Mouse (Mus musculus): ENCODE results near the gene BC005537. TPM values are rescaled to one million over a fixed set of nuclear protein-coding genes. Genes with fewer than 3 reads are reported as not detected.

Gene BC005537
- polyA plus RNA-seq, 1 experiment from 2014 or later: 14.4 TPM

GRCm38 (mm10) chr13:24851989-24852388 lies 50.5 kb downstream of the BC005537 start:
- Histone ChIP-seq H3K27me3 (no peaks in the 10 kb centered on the region), H3K9me3 (replicated peaks) (no peaks in the 10 kb centered on the region), H3K9ac (no peak overlapping the region), H3K27ac (replicated peaks) (no peak overlapping the region), H3K4me1 (no peaks in the 10 kb centered on the region), H3K36me3 (no peaks in the 10 kb centered on the region), H3K4me2 (replicated peaks) (no peak overlapping the region), H3K4me3 (replicated peaks) (no peak overlapping the region)
- 82% methylated on average over 2 of the region's 2 CpGs for WGBS
- ATAC-seq (ENCODE audit: insufficient number of reproducible peaks, low FRiP score, low TSS enrichment, low read depth): no peak

- H3K9me3 ChIP-seq (replicated peaks): no peaks in the 10 kb centered on the region
- H3K36me3 ChIP-seq: no peaks in the 10 kb centered on the region
- no peak overlapping the region for H3K4me3 ChIP-seq (replicated peaks)
- H3K9ac ChIP-seq: no peak overlapping the region
- ATAC-seq (ENCODE audit: insufficient number of reproducible peaks, low FRiP score, low TSS enrichment, low read depth): no peak
- no peak overlapping the region for H3K27ac ChIP-seq (replicated peaks)
- 78% methylated on average over 3 of the region's 3 CpGs for WGBS
- no peak overlapping the region for H3K4me2 ChIP-seq (replicated peaks)
- no peaks in the 10 kb centered on the region for H3K27me3 ChIP-seq
- H3K4me1 ChIP-seq: no peaks in the 10 kb centered on the region
Observed at GRCm38 (mm10) chr13:24852570-24852969, 51.1 kb downstream of the BC005537 start.

- Histone ChIP-seq H3K9me3 (replicated peaks) (no peaks in the 10 kb centered on the region), H3K9ac (no peak overlapping the region), H3K27me3 (no peaks in the 10 kb centered on the region), H3K4me1 (no peaks in the 10 kb centered on the region), H3K36me3 (no peaks in the 10 kb centered on the region), H3K27ac (replicated peaks) (no peak overlapping the region), H3K4me2 (replicated peaks) (no peak overlapping the region), H3K4me3 (replicated peaks) (no peak overlapping the region)
- no peak for ATAC-seq (ENCODE audit: insufficient number of reproducible peaks, low FRiP score, low TSS enrichment, low read depth)
Observed at GRCm38 (mm10) chr13:24859115-24859514, 57.7 kb downstream of the BC005537 start.

GRCm38 (mm10) chr13:24861084-24861483 lies 59.6 kb downstream of the BC005537 start:
- H3K36me3 ChIP-seq: no peaks in the 10 kb centered on the region
- ATAC-seq (ENCODE audit: insufficient number of reproducible peaks, low FRiP score, low TSS enrichment, low read depth): no peak

GRCm38 (mm10) chr13:24862021-24862420 lies 60.6 kb downstream of the BC005537 start:
- H3K9me3 ChIP-seq (replicated peaks): no peaks in the 10 kb centered on the region
- H3K4me1 ChIP-seq: no peaks in the 10 kb centered on the region
- no peak overlapping the region for H3K27ac ChIP-seq (replicated peaks)
- H3K9ac ChIP-seq: no peak overlapping the region
- H3K4me2 ChIP-seq (replicated peaks): no peak overlapping the region
- ATAC-seq (ENCODE audit: insufficient number of reproducible peaks, low FRiP score, low TSS enrichment, low read depth): no peak
- H3K27me3 ChIP-seq: no peaks in the 10 kb centered on the region
- H3K36me3 ChIP-seq: no peaks in the 10 kb centered on the region
- 69% methylated on average over 7 of the region's 7 CpGs for WGBS
- H3K4me3 ChIP-seq (replicated peaks): no peak overlapping the region

More at GRCm38 (mm10) chr13:24861084-24861483, 59.6 kb downstream of the BC005537 start:
- H3K27ac ChIP-seq (replicated peaks): no peak overlapping the region
- H3K4me2 ChIP-seq (replicated peaks): no peak overlapping the region
- no peaks in the 10 kb centered on the region for H3K9me3 ChIP-seq (replicated peaks)
- no peaks in the 10 kb centered on the region for H3K4me1 ChIP-seq
- H3K9ac ChIP-seq: no peak overlapping the region
- 75% methylated on average over 12 of the region's 12 CpGs for WGBS
- no peaks in the 10 kb centered on the region for H3K27me3 ChIP-seq
- no peak overlapping the region for H3K4me3 ChIP-seq (replicated peaks)

GRCm38 (mm10) chr13:24862520-24862919 lies 61.1 kb downstream of the BC005537 start:
- 63% methylated on average over 7 of the region's 7 CpGs for WGBS
- H3K4me3 ChIP-seq (replicated peaks): no peak overlapping the region

More at GRCm38 (mm10) chr13:24862520-24862919, 61.1 kb downstream of the BC005537 start:
- no peaks in the 10 kb centered on the region for H3K27me3 ChIP-seq
- no peaks in the 10 kb centered on the region for H3K4me1 ChIP-seq
- H3K27ac ChIP-seq (replicated peaks): no peak overlapping the region
- ATAC-seq (ENCODE audit: insufficient number of reproducible peaks, low FRiP score, low TSS enrichment, low read depth): no peak
- no peaks in the 10 kb centered on the region for H3K36me3 ChIP-seq
- H3K9me3 ChIP-seq (replicated peaks): no peaks in the 10 kb centered on the region
- no peak overlapping the region for H3K4me2 ChIP-seq (replicated peaks)
- no peak overlapping the region for H3K9ac ChIP-seq

Other genes with a start within 250 kb of the BC005537 start
- gene Ripor2, start 219.5 kb upstream of the BC005537 start, polyA plus RNA-seq (2015; fragmentation: Nextera tagmentation; extraction: Ambion mirVana): 6.3 and 6.4 TPM in 2 replicates
- gene Armh2, start 60.4 kb upstream of the BC005537 start, polyA plus RNA-seq (2015; fragmentation: Nextera tagmentation; extraction: Ambion mirVana): not detected in 2 replicates
- gene Gmnn, start 39.7 kb upstream of the BC005537 start, polyA plus RNA-seq (2015; fragmentation: Nextera tagmentation; extraction: Ambion mirVana): 69.0 and 72.2 TPM in 2 replicates
- 74.7 and 75.0 TPM in 2 replicates for gene Acot13, start 29.9 kb downstream of the BC005537 start, polyA plus RNA-seq (2015; fragmentation: Nextera tagmentation; extraction: Ambion mirVana)
- 48.0 and 49.4 TPM in 2 replicates for gene Tdp2, start 30.0 kb downstream of the BC005537 start, polyA plus RNA-seq (2015; fragmentation: Nextera tagmentation; extraction: Ambion mirVana)
- gene D130043K22Rik, start 43.5 kb downstream of the BC005537 start, polyA plus RNA-seq (2015; fragmentation: Nextera tagmentation; extraction: Ambion mirVana): 0.88 and 1.3 TPM in 2 replicates
- 5.7 and 5.9 TPM in 2 replicates for gene Aldh5a1, start 136.0 kb downstream of the BC005537 start, polyA plus RNA-seq (2015; fragmentation: Nextera tagmentation; extraction: Ambion mirVana)
- gene Gpld1, start 141.5 kb downstream of the BC005537 start, polyA plus RNA-seq (2015; fragmentation: Nextera tagmentation; extraction: Ambion mirVana): 3.7 and 4.4 TPM in 2 replicates
- 11.5 and 13.8 TPM in 2 replicates for gene Mrs2, start 218.7 kb downstream of the BC005537 start, polyA plus RNA-seq (2015; fragmentation: Nextera tagmentation; extraction: Ambion mirVana)

All from embryonic facial prominence, embryonic 15.5 days (tissue).